Mouse (Mus musculus): Measurements from ENCODE around the gene Ccdc13.

DNA sequence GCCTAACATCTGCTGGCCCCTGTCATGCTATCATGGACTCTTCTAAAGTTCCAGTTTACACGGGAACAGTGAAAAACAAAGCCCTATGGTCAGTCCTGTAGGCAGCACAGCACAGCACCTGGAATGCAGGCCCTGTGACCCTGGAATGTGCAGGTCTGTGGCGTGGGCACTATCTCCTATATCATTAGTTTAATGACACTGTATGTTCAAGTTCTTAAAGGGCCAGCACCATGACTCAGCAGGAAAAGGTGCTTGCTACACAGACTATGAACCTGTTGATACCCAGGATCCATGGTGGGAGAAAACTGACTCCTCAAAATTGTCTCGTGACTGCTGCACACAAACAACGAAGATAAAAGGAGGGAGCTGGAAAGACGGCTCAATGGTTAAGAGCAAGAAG lies 8.6 kb upstream of the Ccdc13 start:
- TF ChIP-seq USF2 (IDR thresholded peaks at IDR 0.05; ENCODE audit: borderline replicate concordance in 1 of 2, insufficient read depth in 1 of 2, low read depth in 1 of 2, low read length in 2 of 2) (no peak), CTCF (IDR thresholded peaks at IDR 0.05 in 2 of 3, conservative IDR thresholded peaks at IDR 0.05 in 1 of 3; ENCODE audit: control insufficient read depth in 1 of 3, insufficient read depth in 1 of 3, low read depth in 2 of 3, low read length in 3 of 3, poor library complexity in 1 of 3, severe bottlenecking in 1 of 3) (no peak), MAX (IDR thresholded peaks at IDR 0.05; ENCODE audit: low read length) (no peak), TCF12 (IDR thresholded peaks at IDR 0.05; ENCODE audit: low read depth, low read length) (no peak), ELF1 (IDR thresholded peaks at IDR 0.05; ENCODE audit: low read depth, low read length) (no peak), ZNF384 (IDR thresholded peaks at IDR 0.05; ENCODE audit: low read depth, low read length) (no peak), MAFK (IDR thresholded peaks at IDR 0.05; ENCODE audit: borderline replicate concordance, low read depth, low read length) (no peak), JUND (IDR thresholded peaks at IDR 0.05; ENCODE audit: low read depth, low read length) (no peak), EP300 (IDR thresholded peaks at IDR 0.05; ENCODE audit: low read depth in 1 of 2, low read length in 2 of 2) (no peak), POLR2A (IDR thresholded peaks at IDR 0.05; ENCODE audit: control insufficient read depth in 1 of 2, insufficient read depth in 1 of 2, low read depth in 1 of 2, low read length in 2 of 2, poor library complexity in 1 of 2) (no peak)
